Mouse (Mus musculus) cortical plate, adult 2 months (tissue): Measurements from ENCODE around the gene Rabgef1.

ENCODE experiments used
- CTCF ChIP-seq: fragments of 200-500 bp; IDR thresholded peaks from 2 replicates; pipeline ENCODE4 v1.5.1; 2011; ENCODE audit warnings: mild to moderate bottlenecking, control low read depth, low read length; ENCODE audit not compliant: insufficient read depth; ENCODE audit errors: extremely low read depth
- POLR2A ChIP-seq: fragments of 200-500 bp; IDR thresholded peaks from 2 replicates; pipeline ENCODE4 v1.6.1; 2011; ENCODE audit warnings: mild to moderate bottlenecking, low read length, control low read depth; ENCODE audit not compliant: insufficient read depth; ENCODE audit errors: extremely low read depth

DNA sequence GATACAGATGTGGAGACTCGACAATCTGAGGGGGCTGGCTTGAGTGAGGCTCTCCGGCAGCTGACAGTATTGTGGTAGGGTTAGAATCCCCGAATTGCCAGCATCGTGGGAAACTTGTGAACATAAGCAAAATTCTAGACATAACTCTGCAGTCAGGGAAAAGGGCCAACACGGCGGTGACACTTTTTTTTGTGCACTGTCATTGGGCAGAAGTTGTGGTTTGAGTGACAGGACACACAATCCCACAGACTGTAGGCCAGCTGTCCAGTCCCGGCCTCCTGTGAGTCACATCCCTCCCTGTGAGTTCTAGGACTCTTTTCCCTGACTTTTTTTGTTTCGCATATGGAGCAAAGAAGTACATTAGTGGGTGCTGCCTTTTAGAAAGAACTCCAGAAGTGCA lies 25.6 kb upstream of the Rabgef1 start:
- TF ChIP-seq POLR2A = no peak
- no peak for TF ChIP-seq CTCF
